Mouse (Mus musculus): ENCODE data around the gene Slc6a19.
"Not testable (repeated sequence)": the region's sequence is repeated elsewhere in the genome, so short reads cannot be mapped to it uniquely, and the experiment has no call there.

The Slc6a19 gene

GRCm38 (mm10) chr13:73704694-73705325 is at the start of gene Slc6a19:
Gene Slc6a19, minus strand, starts transcription at chr13:73704865.
- DNase-seq: no peak

- DNase-seq: no peak
Observed at GRCm38 (mm10) chr13:73751284-73751683, 46.6 kb upstream of the Slc6a19 start.

DNA sequence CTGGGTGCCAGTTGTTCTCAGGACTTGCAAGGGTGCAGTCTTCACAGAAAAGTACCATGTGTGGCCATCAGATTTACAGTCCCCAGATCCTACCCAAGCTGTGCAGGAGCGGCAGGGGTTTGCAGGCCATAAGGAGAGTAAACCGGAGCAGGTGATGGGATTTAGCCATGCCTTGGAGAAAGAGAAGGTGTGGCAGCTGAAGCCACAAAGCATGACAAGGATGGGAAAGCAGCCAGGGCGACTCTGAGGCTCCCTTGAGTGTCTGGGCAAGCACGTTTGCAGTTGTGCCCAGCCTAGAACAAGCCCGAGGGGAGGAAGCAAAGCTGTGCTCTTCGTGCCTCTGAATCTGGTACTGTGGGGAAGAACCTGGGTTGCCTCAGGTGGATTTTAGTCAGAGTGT is 45.8 kb upstream of the Slc6a19 start:
- no peak for DNase-seq

DNA sequence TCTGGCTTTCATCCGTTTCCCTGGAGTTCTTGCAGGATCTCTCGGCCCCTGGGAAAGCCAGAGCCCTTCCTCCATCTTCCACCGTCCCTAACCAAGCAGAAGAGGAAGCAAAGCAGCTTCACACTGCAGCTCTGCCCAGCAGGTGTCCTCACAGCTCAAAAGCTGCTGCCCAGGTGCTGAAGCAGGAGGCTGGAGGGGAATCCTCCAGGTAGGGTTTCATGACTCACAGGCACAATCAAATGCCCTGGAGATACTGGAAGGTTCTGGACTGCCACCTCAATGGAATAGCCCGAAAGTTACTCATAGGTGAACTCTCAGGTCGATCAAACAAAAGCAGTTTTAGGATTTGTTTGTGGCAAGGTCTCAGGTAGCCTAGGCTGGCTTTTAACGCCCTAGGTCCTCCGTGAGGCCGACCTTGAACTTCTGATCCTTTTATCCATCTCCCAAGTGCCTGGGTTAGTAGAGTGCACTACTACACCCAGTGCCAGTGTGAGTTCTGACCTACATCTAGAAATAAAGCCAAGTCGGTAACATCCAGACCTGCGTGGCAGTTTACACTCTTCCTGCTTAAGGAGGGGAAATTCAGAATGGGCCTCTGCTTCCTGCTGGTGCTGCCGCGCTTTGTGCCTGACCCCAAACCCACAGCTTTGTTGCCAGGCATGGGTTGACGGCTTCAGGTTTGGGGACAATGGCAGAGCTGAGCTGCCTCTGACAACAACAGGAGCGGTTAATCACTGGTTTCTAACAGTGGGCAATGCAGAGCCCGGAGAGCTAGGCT is 44.2 kb upstream of the Slc6a19 start:
- peak; percentile 18 to 39 for DNase-seq

- DNase-seq: no peak
Observed at GRCm38 (mm10) chr13:73743662-73744061, 39.0 kb upstream of the Slc6a19 start.

DNA sequence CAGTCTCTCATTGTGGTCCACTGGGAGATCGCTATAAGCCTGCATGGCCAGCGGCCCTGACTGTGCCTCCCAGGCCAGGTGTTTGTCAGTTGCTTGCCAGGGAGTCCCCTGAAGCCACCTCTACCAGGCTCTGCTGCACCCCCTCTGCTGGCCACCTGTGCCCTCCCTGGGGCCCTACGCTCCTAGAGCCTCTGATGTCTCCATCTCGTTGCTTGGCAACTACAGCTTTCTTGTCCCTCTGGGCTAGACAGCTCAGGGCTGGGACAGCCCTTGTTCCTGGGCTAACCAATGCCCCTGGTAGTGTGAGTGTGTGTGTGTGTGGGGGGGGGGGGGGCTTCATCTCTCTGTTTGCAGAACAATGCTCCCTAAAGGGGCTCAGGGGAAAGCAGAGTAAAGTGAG is 38.3 kb upstream of the Slc6a19 start:
- no peak for DNase-seq

DNA sequence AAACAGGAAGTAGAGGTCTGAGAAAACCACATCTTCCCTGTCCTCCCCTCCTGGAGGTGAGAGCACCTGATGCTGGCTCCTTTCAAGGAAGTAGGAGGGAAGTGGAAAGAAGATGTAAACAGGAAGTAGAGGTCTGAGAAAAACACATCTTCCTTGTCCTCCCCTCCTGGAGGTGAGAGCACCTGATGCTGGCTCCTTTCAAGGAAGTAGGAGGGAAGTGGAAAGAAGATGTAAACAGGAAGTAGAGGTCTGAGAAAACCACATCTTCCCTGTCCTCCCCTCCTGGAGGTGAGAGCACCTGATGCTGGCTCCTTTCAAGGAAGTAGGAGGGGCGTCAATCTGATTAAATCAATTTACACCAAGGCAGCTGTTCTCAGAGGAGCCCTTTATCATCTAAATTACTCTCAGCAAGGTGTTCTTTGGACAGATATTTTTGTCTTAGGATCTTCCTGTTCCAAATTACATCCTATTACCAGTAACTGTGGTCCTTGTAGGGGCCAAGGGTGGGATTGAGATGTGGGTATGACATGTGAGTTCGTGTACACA is 35.8 kb upstream of the Slc6a19 start:
- not testable (repeated sequence) for DNase-seq

GRCm38 (mm10) chr13:73736943-73737342 is 32.3 kb upstream of the Slc6a19 start:
- DNase-seq: no peak

GRCm38 (mm10) chr13:73735928-73736327 is 31.3 kb upstream of the Slc6a19 start:
- DNase-seq: no peak

GRCm38 (mm10) chr13:73735270-73735669 is 30.6 kb upstream of the Slc6a19 start:
- no peak for DNase-seq

DNA sequence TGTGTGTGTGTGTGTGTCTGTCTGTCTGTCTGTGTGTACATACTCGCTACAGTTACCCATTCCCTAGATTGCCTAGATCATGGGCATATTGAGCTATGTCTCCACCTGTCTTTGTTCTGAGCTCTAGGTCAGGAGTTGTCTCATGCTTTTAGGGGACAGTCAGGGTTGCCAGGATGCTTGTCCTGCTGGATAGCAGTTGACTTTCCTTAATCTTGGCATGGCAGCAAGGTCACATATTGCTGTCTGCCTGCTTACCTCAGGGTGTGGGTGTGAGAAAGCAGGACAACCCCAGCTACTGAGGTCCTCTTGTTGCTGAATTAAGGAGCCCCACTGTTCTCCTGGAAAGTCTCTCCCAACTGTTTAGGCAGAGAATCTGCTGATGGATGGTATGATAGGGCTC is 29.7 kb upstream of the Slc6a19 start:
- no peak for DNase-seq

DNA sequence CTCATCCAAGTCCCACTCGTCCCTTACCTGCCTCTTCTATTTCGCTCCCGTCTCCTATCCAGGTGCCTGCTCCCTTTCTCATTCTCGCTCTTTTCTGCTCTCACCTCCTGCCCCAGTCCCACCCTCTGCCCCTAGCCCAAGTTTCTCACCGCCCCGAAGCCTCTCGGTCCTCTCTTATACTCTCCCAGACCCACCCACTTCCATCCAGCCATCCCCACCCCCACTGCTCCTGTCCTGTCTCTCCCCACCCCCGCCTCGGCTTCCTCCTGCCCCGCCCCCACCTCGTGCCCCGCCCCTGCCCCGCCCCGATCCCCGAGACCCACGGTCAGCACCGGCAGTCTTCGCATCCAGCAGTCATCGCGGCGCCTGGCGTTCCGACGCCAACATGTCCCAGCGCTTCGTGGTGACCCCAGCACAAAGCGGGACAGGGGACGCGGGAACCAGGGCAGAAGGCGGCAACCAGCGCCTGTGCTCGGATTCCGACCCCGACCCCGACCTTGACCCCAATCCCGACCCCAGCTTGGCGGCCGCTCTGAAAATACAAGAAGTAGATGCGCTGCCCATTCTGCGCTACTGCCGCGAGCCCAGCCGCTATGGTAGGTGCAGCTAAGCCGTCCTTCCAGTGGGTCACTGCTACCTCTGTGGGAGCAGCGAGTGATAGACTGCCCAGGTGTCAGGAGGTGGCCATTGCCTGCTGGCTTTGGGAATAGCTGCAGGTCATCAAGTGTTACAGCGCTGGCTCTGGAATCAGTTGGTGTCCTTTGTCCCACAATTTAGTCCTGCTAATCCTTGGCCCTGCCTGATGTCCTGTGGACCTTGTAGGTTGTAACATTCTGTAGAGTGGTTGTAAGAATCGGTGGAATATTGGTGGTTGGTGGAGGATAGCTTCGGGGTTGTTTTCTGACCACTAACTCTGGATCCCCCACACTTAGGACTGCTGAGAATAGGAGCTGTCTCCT is 28.4 kb upstream of the Slc6a19 start, which contains the start of gene Slc12a7:
Gene Slc12a7, plus strand, starts transcription at position 353 of the 959 bp plus-strand sequence.
- no peak for DNase-seq

GRCm38 (mm10) chr13:73732235-73732634 is 27.6 kb upstream of the Slc6a19 start:
- no peak for DNase-seq

DNA sequence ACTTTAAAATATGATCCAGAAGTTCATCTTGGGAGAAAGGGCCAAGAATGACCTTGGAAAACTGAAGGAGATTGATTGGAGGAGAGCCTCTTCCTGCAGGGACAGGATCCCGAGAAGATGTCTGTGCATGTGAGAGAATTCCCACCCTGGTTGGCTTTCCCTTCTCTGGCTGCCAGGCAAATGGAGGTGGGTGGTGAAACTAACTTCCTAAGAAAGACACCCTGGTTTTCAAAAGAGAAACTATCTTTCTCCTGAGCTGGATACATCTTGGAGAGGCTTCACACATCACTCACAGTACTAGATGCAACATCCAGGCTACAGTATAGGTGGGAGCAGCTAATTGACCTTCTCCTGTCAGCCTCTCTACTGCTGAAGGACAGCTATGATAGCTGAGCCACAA is 26.2 kb upstream of the Slc6a19 start:
- DNase-seq: no peak

- no peak for DNase-seq
Observed at GRCm38 (mm10) chr13:73728633-73729032, 24.0 kb upstream of the Slc6a19 start.

- no peak for DNase-seq
Observed at GRCm38 (mm10) chr13:73727621-73728025, 23.0 kb upstream of the Slc6a19 start.

- no peak for DNase-seq
Observed at GRCm38 (mm10) chr13:73725315-73725714, 20.6 kb upstream of the Slc6a19 start.

DNA sequence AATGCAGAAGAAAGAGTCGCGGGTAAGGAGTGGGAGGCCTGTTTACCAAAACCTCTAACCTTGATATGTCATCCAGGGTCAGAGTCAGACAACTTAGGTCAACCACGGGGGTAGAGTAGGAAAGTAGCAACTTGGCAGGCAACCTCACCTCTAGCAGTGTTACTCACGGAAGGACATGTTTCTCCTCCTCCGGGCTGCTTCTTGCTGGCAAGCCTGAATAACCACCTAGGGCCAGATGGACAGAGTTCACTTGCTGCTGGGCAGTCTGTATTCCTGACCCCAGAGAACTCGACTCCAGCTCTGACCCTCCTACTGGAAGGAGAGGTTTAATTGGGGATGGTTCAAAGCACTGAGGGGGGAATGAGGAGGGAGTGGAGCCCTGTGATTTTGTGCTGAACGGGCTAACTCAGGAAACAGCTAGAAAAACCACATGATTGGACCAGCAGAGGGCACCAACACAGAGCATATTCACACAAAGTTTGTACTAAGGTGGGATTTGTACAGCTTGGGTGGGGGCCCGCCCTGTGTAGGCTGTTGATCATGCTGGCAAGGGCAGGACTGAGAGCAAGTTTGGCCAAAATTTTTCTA is 18.5 kb upstream of the Slc6a19 start:
- DNase-seq: peak; percentile 19 to 37

GRCm38 (mm10) chr13:73720241-73720640 is 15.6 kb upstream of the Slc6a19 start:
- DNase-seq: no peak

DNA sequence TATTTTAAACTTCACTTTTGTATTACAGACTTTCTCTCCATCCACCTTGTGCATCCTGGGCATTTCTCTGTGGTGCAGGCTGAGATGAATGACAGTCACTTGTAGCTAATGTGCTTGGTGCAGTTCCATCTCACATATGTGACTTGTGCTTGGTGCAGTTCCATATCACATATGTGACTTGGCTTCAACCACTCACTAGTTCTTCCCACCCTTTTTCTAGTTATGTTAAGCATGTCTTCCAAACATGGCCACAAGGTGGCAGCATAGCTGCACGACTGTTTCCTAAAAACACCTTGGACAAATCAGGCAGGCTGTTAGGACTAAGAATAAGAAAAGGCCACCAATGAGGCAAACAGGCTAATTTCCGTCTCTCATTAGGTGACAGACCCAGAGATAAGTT is 13.6 kb upstream of the Slc6a19 start:
- DNase-seq: peak; percentile 81 to 83

DNA sequence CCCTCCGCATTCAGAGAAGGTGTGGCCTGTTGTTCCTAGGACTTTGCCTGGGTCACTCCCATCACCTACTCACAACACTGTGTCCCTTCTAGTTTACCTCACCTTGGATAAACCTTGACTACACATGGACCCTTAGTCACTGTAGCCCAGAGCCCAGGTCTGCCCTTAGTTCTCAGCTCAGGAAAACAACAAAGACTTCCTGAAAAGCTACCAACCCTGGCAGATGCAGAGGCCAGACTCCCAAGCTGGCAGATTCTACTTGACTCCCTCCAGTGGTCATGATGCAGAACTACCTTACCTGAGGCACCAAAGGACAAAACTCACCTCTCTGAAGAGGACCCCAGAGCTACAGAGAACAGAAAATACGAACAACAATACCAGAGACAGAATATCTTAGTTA is 9.4 kb upstream of the Slc6a19 start:
- peak in 1 of 2 experiments; percentile 15 for DNase-seq

DNA sequence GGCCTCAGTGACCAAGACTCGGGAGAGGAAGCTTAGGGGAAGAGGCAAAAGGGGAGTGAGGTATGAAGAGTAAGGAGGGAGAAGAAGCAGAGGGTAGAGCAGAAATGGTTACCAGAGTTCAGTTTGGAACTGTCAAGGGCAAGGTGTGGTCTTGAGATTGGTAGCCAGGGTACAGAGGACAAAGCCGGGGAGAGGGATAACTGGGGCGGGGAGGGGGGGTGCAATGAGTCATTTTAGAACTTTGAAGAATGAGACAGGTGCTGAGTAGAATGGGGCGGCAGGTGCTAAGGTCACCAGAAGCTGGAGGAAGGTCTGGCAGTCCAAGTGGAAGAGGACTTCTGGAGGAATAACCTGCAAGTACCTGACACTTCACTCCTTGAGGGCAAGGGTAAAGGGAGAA is 8.5 kb upstream of the Slc6a19 start:
- DNase-seq: no peak

- no peak for DNase-seq
Observed at GRCm38 (mm10) chr13:73712228-73712627, 7.6 kb upstream of the Slc6a19 start.
